Mouse (Mus musculus) cortical plate, adult 2 months (tissue): Measurements from ENCODE around the gene C87436.

ENCODE experiments used
- CTCF ChIP-seq: fragments of 200-500 bp; IDR thresholded peaks from 2 replicates; pipeline ENCODE4 v1.5.1; 2011; ENCODE audit warnings: mild to moderate bottlenecking, control low read depth, low read length; ENCODE audit not compliant: insufficient read depth; ENCODE audit errors: extremely low read depth
- POLR2A ChIP-seq: fragments of 200-500 bp; IDR thresholded peaks from 2 replicates; pipeline ENCODE4 v1.6.1; 2011; ENCODE audit warnings: mild to moderate bottlenecking, low read length, control low read depth; ENCODE audit not compliant: insufficient read depth; ENCODE audit errors: extremely low read depth

GRCm38 (mm10) chr6:86394078-86394720 lies 44.0 kb upstream of the C87436 start:
- TF ChIP-seq POLR2A = no peak
- TF ChIP-seq CTCF = no peak
